Mouse (Mus musculus): Measurements from ENCODE around the gene Ptov1.
A peak's percentile ranks its signal among the peaks of the same experiment; 100 is the strongest.

DNA sequence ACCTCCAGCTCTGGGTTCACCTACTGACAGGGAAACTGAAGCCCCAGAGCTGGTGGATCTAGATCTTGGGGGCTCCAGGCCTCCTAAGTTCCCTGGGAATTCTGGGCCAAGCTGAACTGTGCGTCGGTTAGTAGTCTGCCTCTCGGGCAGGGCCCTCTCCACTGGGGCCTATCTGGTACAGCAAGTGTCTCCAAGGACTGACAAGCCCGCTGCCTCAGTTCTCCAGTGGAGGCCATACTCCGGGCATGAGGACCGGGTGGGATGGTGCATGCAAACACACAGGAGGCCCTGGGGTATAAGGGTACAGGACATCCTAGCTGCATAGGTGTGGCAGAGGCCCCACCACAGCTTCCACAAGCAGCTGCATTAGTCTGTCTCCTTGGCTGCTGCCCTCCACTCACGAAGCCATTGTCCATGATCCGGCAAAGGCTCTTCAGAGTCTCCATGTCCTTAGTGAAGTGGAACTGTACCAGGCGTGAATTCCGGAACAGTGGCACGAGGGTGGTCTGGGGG, 5.5 kb downstream of the Ptov1 start:
- TF ChIP-seq MAX (IDR thresholded peaks at IDR 0.05; ENCODE audit: low read depth) (no peak), POLR2A (IDR thresholded peaks at IDR 0.05; ENCODE audit: insufficient read length, low read depth) (no peak), TCF3 (IDR thresholded peaks at IDR 0.05; ENCODE audit: insufficient read length, low read depth) (no peak), TCF12 (IDR thresholded peaks at IDR 0.05; ENCODE audit: insufficient read depth, poor library complexity, severe bottlenecking) (no peak), MYOG (IDR thresholded peaks at IDR 0.05; ENCODE audit: control insufficient read depth in 1 of 3, insufficient read depth in 1 of 3, insufficient read length in 2 of 3, low read depth in 2 of 3) (no peak), POLR2AphosphoS2 (IDR thresholded peaks at IDR 0.05; ENCODE audit: insufficient read length, low read depth) (peak; percentile 62), MYOD1 (IDR thresholded peaks at IDR 0.05; ENCODE audit: control insufficient read depth in 1 of 3, insufficient read length in 2 of 3, low read depth in 2 of 3) (no peak), CEBPB (IDR thresholded peaks at IDR 0.05; ENCODE audit: insufficient read depth, poor library complexity, severe bottlenecking) (no peak)

All from myocyte (in vitro differentiated cells).